Mouse (Mus musculus) left cerebral cortex, adult 9 months (tissue): ENCODE data around the gene Vmn2r1.

Experiments used
- DNase-seq, 2 experiments: peaks; one replicate each; pipeline ENCODE4 v3.0.0; 2022; ENCODE audit warnings: low spot score in 2 of 2

Gene Vmn2r1

DNA sequence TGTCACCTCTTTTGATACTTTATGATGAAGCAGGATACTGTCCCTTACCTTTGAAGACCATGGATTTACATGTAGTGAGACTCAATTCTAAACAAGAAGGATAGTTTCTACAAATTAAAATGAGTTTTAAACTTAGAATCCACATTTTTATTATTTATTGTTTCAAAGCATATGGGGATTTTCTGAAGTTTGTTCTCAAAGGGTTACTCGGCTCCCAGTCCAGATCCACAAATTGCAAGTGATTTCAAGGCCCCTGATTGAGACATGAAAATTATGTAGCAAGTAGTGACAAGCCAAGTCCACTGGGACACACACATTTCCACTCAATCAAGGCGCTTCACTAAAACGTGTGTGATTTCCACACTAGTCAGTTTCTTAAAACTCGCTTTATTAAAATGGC, at the start of gene Vmn2r1:
Gene Vmn2r1 (plus strand): TSS at position 301 of the 400 bp plus-strand sequence.
- no peak for DNase-seq

DNA sequence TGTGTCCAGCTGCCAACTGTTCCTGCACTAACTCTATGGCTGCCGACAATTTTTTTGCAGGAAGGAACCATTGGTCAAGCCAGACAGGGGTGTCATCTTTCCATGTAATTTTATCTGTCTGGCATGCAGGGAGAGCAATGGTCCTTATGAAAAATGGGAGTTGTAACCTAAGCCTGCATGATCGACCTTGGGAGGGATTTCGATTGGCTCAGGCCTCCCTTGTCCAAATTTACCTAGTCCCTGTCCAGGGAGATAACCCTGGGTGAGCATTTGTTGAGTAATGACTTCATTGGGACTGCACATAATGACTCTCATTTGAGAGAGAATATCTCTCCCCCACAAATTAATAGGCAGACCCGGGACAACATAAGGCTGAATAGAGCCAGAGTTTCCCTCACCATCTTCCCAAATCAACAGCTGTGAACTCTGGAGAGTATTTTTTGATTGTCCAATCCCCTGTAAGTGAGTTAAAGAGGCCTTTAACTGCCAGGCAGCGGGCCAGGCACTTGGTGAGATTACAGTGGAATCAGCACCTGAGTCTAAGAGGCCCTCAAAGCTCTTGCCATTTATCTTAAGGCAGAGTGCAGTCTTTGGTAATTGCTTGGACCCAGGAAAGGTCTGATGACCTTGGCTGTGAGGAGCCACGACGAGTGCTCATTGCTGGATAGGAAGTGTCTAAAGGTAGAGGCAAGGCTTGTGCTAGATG, 43.1 kb upstream of the Vmn2r1 start:
- no peak for DNase-seq

DNA sequence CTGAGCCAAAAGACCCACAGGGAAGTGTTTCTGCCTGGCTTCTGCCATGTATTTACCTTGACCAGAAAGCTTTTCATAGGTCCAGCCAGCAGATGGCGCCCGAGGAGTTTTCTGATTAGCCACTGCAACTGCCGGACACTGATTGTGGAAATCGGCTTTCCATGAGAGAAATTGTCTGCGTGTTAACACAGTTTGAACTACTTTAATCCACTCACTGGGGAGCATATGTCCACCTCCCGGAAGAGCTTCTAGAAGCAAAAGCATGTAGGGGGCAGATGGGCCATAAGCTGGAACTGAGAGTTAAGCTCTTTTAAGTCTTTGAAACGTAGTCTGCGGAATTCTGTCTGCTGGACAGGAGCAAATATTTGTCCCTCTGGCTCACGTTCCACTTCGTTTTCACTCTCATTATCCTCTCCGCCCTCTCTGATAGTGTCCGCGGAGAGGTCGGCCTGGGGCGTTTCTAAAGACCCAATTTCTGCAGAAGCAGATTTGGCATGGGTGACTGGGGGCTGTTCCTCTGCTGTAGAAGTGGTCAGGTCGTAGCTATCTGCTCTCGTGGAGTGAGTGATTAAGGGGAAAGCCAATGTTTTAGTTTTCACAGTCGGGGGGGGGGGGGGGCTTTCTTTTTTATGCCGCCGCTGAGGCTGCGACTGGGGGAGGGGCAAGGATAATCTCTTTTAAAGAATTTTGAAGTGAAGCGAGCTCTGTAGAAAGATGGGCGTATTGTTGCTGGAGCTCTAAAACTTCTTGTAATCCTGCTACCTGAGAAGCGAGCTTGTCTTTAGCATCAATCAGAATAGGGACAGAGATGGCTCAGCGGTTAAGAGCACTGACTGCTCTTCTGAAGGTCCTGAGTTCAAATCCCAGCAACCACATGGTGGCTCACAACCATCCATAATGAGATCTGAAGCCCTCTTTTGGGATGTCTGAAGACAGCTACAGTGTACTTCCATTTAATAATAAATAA, 41.2 kb upstream of the Vmn2r1 start:
- peak; percentile 19 to 89 for DNase-seq

DNA sequence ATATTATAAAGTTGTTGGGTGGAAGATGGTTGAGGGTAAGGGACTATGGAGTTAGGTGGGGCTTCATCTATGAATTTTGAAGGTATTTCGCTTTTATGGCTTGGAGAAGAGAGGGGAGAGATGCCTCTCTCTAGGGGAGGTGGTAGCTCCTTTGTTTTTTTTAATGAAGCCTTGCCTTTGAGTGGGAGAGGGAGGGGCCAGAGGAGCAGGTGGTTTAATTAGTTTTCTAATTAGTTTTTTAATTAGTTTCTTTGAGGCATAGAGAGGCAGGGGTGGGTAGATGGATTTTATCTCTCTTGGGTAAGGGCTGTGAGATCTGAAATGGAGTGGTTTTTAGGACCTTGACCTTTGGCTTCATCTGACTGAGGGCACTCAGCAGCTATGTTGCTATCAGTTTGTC, 31.4 kb downstream of the Vmn2r1 start:
- DNase-seq = no peak

DNA sequence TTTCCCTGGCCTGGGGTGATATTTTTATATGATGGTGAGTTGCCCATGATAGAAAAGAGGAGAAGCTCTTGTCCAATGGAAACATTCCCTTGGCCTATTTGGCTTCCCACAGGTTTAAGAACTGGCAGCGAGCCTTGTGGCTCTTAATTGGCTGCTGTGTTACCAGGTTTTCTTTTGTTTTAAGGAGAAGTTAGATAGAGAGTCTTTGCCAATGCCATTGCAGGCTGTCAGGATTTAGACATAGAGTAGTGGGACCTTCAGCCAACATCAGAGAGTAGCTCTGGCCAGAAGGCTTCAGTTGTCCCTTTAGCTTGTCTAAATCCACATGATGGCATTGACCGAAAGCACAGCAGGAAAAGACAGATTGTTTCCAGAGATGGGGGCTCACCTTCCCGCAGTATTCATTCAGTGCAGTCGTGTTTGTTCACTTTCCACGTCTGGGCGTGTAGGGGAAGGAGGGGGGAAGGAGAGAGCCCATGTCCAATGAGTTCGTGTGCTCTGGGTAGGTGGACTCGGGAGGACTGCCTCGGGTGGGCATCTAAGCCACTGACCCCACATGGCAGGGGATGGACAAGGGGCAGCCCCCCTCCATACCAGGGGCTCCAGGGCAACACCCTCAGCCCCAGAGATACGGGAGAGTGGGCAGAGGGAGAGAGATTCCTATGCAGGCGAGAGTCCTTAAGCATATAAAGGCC, 32.2 kb downstream of the Vmn2r1 start:
- DNase-seq = peak in 1 of 2 experiments; percentile 6

DNA sequence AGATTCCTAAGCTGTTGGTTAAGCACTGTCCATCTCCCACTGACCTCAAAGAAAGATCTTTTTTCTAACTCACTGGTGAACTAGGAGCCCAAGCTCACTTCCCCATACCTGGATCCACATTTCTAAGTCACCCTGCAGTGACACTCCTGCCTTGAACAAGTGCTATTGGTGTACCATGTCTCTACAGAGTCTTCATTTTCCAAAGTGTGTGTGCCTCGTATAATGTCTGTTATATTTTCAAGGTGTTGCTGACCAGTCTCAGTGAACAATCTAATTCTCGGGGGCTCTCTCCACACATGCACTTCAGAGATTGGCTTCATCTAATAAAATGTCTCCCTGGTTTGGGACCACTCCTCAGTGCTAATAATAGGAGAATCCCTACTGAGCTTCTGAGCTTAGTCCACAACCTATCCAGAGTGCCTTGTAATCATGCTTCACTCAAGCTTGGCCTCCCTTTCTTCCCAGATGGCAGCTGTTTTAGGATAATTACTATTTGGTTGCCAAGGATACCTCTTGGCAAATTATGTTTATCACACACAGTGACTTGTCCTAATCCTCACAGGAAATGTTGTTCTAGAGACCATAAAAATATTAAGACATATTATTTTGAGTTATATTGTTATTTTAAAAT, 60.6 kb downstream of the Vmn2r1 start, which contains the start of gene Vmn2r2:
Gene Vmn2r2 (minus strand): TSS at position 51 of the 631 bp plus-strand sequence.
- no peak for DNase-seq
